Mouse (Mus musculus): Measurements from ENCODE around the gene Gm1604a. TPM values are rescaled to one million over a fixed set of nuclear protein-coding genes. Genes with fewer than 3 reads are reported as not detected.

The Gm1604a gene
- total RNA-seq, 2 experiments from 2014 or later, result 0.96 to 1.6 TPM

Other genes starting within 250 kb of the Gm1604a start
- gene Ezr, start 242.8 kb upstream of the Gm1604a start, total RNA-seq (2021), result 10 to 100 TPM; 49.2 to 53.6 TPM
- 10 to 100 TPM; 30.1 to 30.9 TPM for gene Rsph3b, start 76.9 kb upstream of the Gm1604a start, total RNA-seq (2021)
- 10 to 100 TPM; 28.3 to 29.3 TPM for gene Tagap1, start 64.4 kb upstream of the Gm1604a start, total RNA-seq (2021)
- 10 to 100 TPM; 41.6 to 42.7 TPM for gene Rnaset2b, start 54.9 kb upstream of the Gm1604a start, total RNA-seq (2021)
- gene Gm49721, start 46.7 kb upstream of the Gm1604a start, total RNA-seq (2021), result under 1 TPM; 0.13 to 0.45 TPM
- 10 to 100 TPM; 33.4 to 37.4 TPM for gene Rps6ka2, start 144.5 kb downstream of the Gm1604a start, total RNA-seq (2021)

All from layer of hippocampus, adult 18-20 months (tissue).